Mouse (Mus musculus) cerebellum, postnatal 10 days (tissue): ENCODE data around the gene Axin1.
"Not testable (repeated sequence)": the region's sequence is repeated elsewhere in the genome, so short reads cannot be mapped to it uniquely, and the experiment has no call there.

Experiments used
- DNase-seq, 2 experiments: peaks; one replicate each; pipeline ENCODE4 v3.0.0; 2021; ENCODE audit warnings: mixed read lengths in 2 of 2

Axin1 gene

GRCm38 (mm10) chr17:26138239-26138836, at the start of gene Axin1:
Gene Axin1, plus strand, starts transcription at chr17:26138688.
- peak; percentile 96 to 98 for DNase-seq

GRCm38 (mm10) chr17:26089905-26090632, 48.4 kb upstream of the Axin1 start, which contains the start of gene Decr2:
Gene Decr2, minus strand, starts transcription at chr17:26090337.
- peak; percentile 95 to 98 for DNase-seq

- no peak for DNase-seq
These were observed 43.9 kb upstream of the Axin1 start for GRCm38 (mm10) chr17:26094531-26095110.

- DNase-seq, result peak; percentile 76 to 81
These were observed 43.3 kb upstream of the Axin1 start, which contains the start of gene Nme4 for GRCm38 (mm10) chr17:26095121-26095740. Gene Nme4, minus strand, starts transcription at chr17:26095602.

GRCm38 (mm10) chr17:26098461-26098860, 40.0 kb upstream of the Axin1 start:
- DNase-seq, result no peak

GRCm38 (mm10) chr17:26099316-26099715, 39.2 kb upstream of the Axin1 start:
- peak in 1 of 2 experiments; percentile 61 for DNase-seq

GRCm38 (mm10) chr17:26100166-26100565, 38.3 kb upstream of the Axin1 start:
- no peak for DNase-seq

- DNase-seq, result no peak
These were observed 37.0 kb upstream of the Axin1 start for GRCm38 (mm10) chr17:26101478-26101877.

- no peak for DNase-seq
These were observed 32.9 kb upstream of the Axin1 start for GRCm38 (mm10) chr17:26105619-26106018.

- no peak for DNase-seq
These were observed 28.3 kb upstream of the Axin1 start for GRCm38 (mm10) chr17:26110156-26110555.

- no peak for DNase-seq
These were observed 27.5 kb upstream of the Axin1 start for GRCm38 (mm10) chr17:26111024-26111423.

- no peak for DNase-seq
These were observed 26.8 kb upstream of the Axin1 start for GRCm38 (mm10) chr17:26111722-26112121.

- DNase-seq, result no peak
These were observed 25.7 kb upstream of the Axin1 start for GRCm38 (mm10) chr17:26112751-26113150.

GRCm38 (mm10) chr17:26113181-26113948, 25.1 kb upstream of the Axin1 start, which contains the start of gene Tmem8:
Gene Tmem8, plus strand, starts transcription at chr17:26113299.
- DNase-seq, result peak; percentile 84 to 86

GRCm38 (mm10) chr17:26114061-26114460, 24.4 kb upstream of the Axin1 start:
- no peak for DNase-seq

GRCm38 (mm10) chr17:26114461-26114860, 24.0 kb upstream of the Axin1 start:
- not testable (repeated sequence) for DNase-seq

- no peak for DNase-seq
These were observed 23.1 kb upstream of the Axin1 start for GRCm38 (mm10) chr17:26115205-26115898.

GRCm38 (mm10) chr17:26115956-26116487, 22.5 kb upstream of the Axin1 start:
- DNase-seq, result no peak

GRCm38 (mm10) chr17:26116503-26117258, 21.8 kb upstream of the Axin1 start:
- DNase-seq, result no peak
